Mouse (Mus musculus) 3134 (cell line): Measurements from ENCODE around the gene Chd1l.

ENCODE experiments used
- DNase-seq: peaks from one replicate; pipeline ENCODE4 v3.0.0-alpha.2; 2011; ENCODE audit warnings: low spot score; ENCODE audit not compliant: insufficient read length; ENCODE audit errors: extremely low read depth

Chd1l gene

DNA sequence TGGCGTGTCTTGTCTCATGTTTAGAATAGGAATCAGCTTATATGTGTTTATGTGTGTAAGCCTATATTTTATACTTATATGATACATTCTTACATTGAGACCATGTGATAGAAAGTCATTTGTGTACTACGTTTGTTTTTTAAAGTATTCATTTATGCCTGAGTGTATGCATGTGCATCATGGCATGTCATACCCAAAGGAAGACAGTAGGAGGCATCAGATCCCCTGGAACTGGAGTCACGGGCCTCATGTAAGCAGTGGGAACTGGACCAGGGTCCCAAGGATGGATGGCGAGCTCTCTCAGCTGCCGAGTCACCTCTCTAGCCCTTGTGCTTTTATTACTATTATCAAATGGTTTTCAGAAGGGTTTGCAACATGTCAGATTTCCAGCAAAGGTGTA lies 74.3 kb downstream of the Chd1l start:
- no peak for DNase-seq

GRCm38 (mm10) chr3:97525458-97525857 lies 84.5 kb downstream of the Chd1l start:
- DNase-seq, result no peak

- no peak for DNase-seq
These were observed 85.2 kb downstream of the Chd1l start for GRCm38 (mm10) chr3:97524835-97525234.

GRCm38 (mm10) chr3:97521946-97522731 lies 87.9 kb downstream of the Chd1l start:
- DNase-seq, result no peak

DNA sequence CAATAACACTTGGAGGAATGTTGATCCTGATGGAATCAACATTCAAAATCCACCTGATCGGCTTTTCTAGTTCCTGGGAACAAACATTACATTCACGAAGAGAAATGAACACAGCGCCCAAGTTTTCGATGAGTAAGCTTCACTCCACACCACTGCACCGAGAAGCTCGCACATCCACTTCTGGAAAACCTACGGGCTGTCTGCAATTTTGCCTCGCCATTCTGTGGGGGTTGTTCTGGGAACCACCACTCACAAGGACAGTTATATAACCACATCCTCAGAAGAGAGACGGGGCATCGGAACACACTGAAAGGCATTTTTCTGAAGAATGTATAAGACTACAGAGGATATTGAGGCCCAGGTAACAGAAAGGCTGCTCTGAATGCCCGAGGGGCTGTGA lies 90.1 kb downstream of the Chd1l start:
- no peak for DNase-seq

GRCm38 (mm10) chr3:97512296-97512695 lies 97.7 kb downstream of the Chd1l start:
- DNase-seq, result no peak
